28 mouse cellular contexts compared by ENCODE assay signal in the genomic region with DNA sequence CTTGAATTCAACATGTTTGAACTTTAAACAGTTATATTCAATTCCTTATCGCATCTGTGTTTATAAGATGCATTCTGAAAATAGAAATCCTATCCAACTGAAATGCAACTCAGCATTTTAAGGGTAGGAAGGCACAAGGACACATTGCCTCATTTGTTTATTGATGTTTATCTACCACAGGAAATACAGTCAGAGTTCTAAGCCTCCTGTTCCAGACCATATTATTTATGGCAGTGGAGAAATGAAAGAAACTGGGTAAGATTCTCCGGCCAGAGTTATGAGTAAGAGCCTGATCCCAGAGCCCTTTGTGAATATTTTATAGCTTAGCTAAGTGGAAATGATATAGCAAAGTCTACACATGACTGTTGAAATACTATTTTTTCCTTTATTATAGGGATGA.
"Had no signal": no experiment of that assay in that cellular context is flagged by ENCODE, and none has a peak within 500 bp of the region (broad histone marks: within the 10 kb centered on the region; RNA-seq: fewer than 3 reads in every experiment).

No protein-coding gene starts in this region.

- DNase-seq: cerebellum, adult 8-10 months; cerebellum, adult 9-10 months; cerebellum, adult 9-11 months; cerebellum, postnatal 10 days; cerebellum, postnatal 14 days; cerebellum, postnatal 25 days; cerebellum, postnatal 36 days; embryo, embryonic 11 days; forebrain, postnatal 0 days; gastrocnemius, adult 2 months; gastrocnemius, postnatal 10 days; gastrocnemius, postnatal 14 days; gastrocnemius, postnatal 25 days; gastrocnemius, postnatal 36 days; heart, adult 11 months; heart, adult 18-20 months; heart, adult 2 months had no signal

- H3K9me3 ChIP-seq: embryonic facial prominence, embryonic 10.5 days; embryonic facial prominence, embryonic 12.5 days; embryonic facial prominence, embryonic 13.5 days; embryonic facial prominence, embryonic 15.5 days; forebrain, embryonic 10.5 days; forebrain, embryonic 12.5 days; forebrain, embryonic 13.5 days; forebrain, embryonic 15.5 days had no signal

- H3K27me3 ChIP-seq: embryonic facial prominence, embryonic 12.5 days; embryonic facial prominence, embryonic 13.5 days; embryonic facial prominence, embryonic 15.5 days; forebrain, embryonic 12.5 days; forebrain, embryonic 13.5 days; forebrain, embryonic 15.5 days had no signal

- H3K9ac ChIP-seq: embryonic facial prominence, embryonic 12.5 days; embryonic facial prominence, embryonic 13.5 days; embryonic facial prominence, embryonic 15.5 days; forebrain, embryonic 12.5 days; forebrain, embryonic 13.5 days; forebrain, embryonic 15.5 days; forebrain, postnatal 0 days had no signal

- H3K36me3 ChIP-seq: embryonic facial prominence, embryonic 10.5 days; forebrain, embryonic 10.5 days; forebrain, embryonic 12.5 days had no signal

- ATAC-seq: forebrain, embryonic 13.5 days; forebrain, embryonic 14.5 days; forebrain, embryonic 15.5 days; forebrain, embryonic 16.5 days; forebrain, postnatal 0 days had no signal

- H3K4me2 ChIP-seq: embryonic facial prominence, embryonic 12.5 days; embryonic facial prominence, embryonic 13.5 days; embryonic facial prominence, embryonic 15.5 days; forebrain, embryonic 12.5 days; forebrain, embryonic 13.5 days; forebrain, embryonic 15.5 days had no signal

- H3K4me3 ChIP-seq: embryonic facial prominence, embryonic 10.5 days; embryonic facial prominence, embryonic 12.5 days; embryonic facial prominence, embryonic 13.5 days; embryonic facial prominence, embryonic 15.5 days; erythroblast, embryonic 14.5 days; forebrain, embryonic 10.5 days; forebrain, embryonic 12.5 days; forebrain, embryonic 13.5 days; forebrain, embryonic 15.5 days; gastrocnemius, adult 2 months; heart, adult 2 months had no signal

- H3K4me1 ChIP-seq: embryonic facial prominence, embryonic 10.5 days; embryonic facial prominence, embryonic 12.5 days; embryonic facial prominence, embryonic 13.5 days; embryonic facial prominence, embryonic 15.5 days; forebrain, embryonic 10.5 days; forebrain, embryonic 12.5 days; forebrain, embryonic 13.5 days; forebrain, embryonic 15.5 days had no signal

- H3K27ac ChIP-seq: embryonic facial prominence, embryonic 10.5 days; embryonic facial prominence, embryonic 12.5 days; embryonic facial prominence, embryonic 13.5 days; embryonic facial prominence, embryonic 15.5 days; forebrain, embryonic 10.5 days; forebrain, embryonic 12.5 days; forebrain, embryonic 13.5 days; forebrain, embryonic 15.5 days; gastrocnemius, adult 2 months; heart, adult 2 months had no signal
